Mouse (Mus musculus) ES-E14 (cell line): ENCODE results near the gene Plpp3. TPM values are rescaled to one million over a fixed set of nuclear protein-coding genes. Genes with fewer than 3 reads are reported as not detected.

Source experiments
- DNase-seq: peaks from one replicate; pipeline ENCODE4 v3.0.0-alpha.2; 2013; ENCODE audit warnings: low read depth, low spot score
- H3K27ac ChIP-seq: 2 replicates; pipeline ENCODE4 v1.5.1; 2012; ENCODE audit warnings: low read depth, mild to moderate bottlenecking, low read length, moderate library complexity, mixed read lengths; ENCODE audit not compliant: poor library complexity, insufficient read depth, severe bottlenecking
- H3K36me3 ChIP-seq: 2 replicates; pipeline ENCODE4 v1.6.1; 2012; ENCODE audit warnings: mild to moderate bottlenecking, low read length, moderate library complexity, mixed read lengths; ENCODE audit not compliant: control insufficient read depth, poor library complexity, insufficient read depth, severe bottlenecking
- H3K4me1 ChIP-seq, 2 experiments: fragments of 150-350 bp in 1 of 2; sonication (generic) in 1 of 2; 2 replicates each; pipeline ENCODE4 v1.6.1; 2012; ENCODE audit warnings: low read length in 2 of 2, mild to moderate bottlenecking in 1 of 2, mixed read lengths in 1 of 2; ENCODE audit not compliant: control insufficient read depth in 2 of 2, insufficient read depth in 2 of 2, poor library complexity in 1 of 2
- H3K4me3 ChIP-seq, 2 experiments: fragments of 150-350 bp in 1 of 2; sonication (generic) in 1 of 2; 2 replicates each; pipeline ENCODE4 v1.5.1; 2012; ENCODE audit warnings: low read length in 2 of 2, low read depth in 1 of 2, mild to moderate bottlenecking in 1 of 2, mixed read lengths in 1 of 2; ENCODE audit not compliant: insufficient read depth in 1 of 2, poor library complexity in 1 of 2, severe bottlenecking in 1 of 2
- H3K9ac ChIP-seq: 2 replicates; pipeline ENCODE4 v1.6.1; 2012; ENCODE audit warnings: low read depth, mild to moderate bottlenecking, low read length, mixed read lengths; ENCODE audit not compliant: poor library complexity, insufficient read depth, severe bottlenecking
- H3K9me3 ChIP-seq: fragments of 150-350 bp; sonication (generic); 2 replicates; pipeline ENCODE4 v1.6.1; 2012; ENCODE audit warnings: low read depth, mild to moderate bottlenecking, low read length; ENCODE audit not compliant: control insufficient read depth, insufficient read depth
- CHD2 ChIP-seq: IDR thresholded peaks from 2 replicates; pipeline ENCODE4 v1.6.1; 2014; ENCODE audit warnings: mild to moderate bottlenecking, low read depth, low read length, inconsistent platforms
- HCFC1 ChIP-seq: IDR thresholded peaks from 2 replicates; pipeline ENCODE4 v1.6.1; 2012; ENCODE audit warnings: low read length, inconsistent platforms, borderline replicate concordance; ENCODE audit not compliant: insufficient read depth
- MAFK ChIP-seq: IDR thresholded peaks from 2 replicates; pipeline ENCODE4 v1.6.1; 2014; ENCODE audit warnings: mild to moderate bottlenecking, low read depth, low read length, inconsistent platforms; ENCODE audit not compliant: insufficient read depth
- ZC3H11A ChIP-seq: IDR thresholded peaks from 2 replicates; pipeline ENCODE4 v1.6.1; 2012; ENCODE audit warnings: low read depth, mild to moderate bottlenecking, inconsistent platforms, low read length, borderline replicate concordance
- ZNF384 ChIP-seq: IDR thresholded peaks from 2 replicates; pipeline ENCODE4 v1.6.1; 2012; ENCODE audit warnings: low read depth, low read length, inconsistent platforms
- in situ Hi-C, 2 experiments: fragments of 600-800 bp; cut with MboI; formaldehyde crosslinking; loops; one replicate each; pipeline ENCODE4 v1.15.1; 2025; ENCODE audit warnings: low sequenced_read_pairs in 2 of 2, inconsistent platforms in 1 of 2; ENCODE audit not compliant: unreplicated experiment in 2 of 2
- total RNA-seq: library from RNA; depleted of rRNA; stranded (reverse); fragments of 300-350 nt; gene quantifications from 2 replicates; pipeline ENCODE4 v1.2.3, GENCODE M21; 2012

Gene Plpp3
- total RNA-seq, 1 experiment = 11.8 TPM

- in situ Hi-C loops = no loop called here
- Histone ChIP-seq H3K4me1 (peaks cover 4 to 38% of the 10 kb centered on the region in 2 experiments), H3K27ac (no peak overlapping the region), H3K4me3 (no peak overlapping the region), H3K9me3 (no peaks in the 10 kb centered on the region), H3K36me3 (peaks cover 16% of the 10 kb centered on the region), H3K9ac (no peak overlapping the region)
- DNase-seq = no peak
- TF ChIP-seq ZNF384 = no peak
- TF ChIP-seq ZC3H11A = no peak
- no peak for TF ChIP-seq HCFC1
- no peak for TF ChIP-seq CHD2
These were observed 62.2 kb downstream of the Plpp3 start for GRCm38 (mm10) chr4:105219316-105219715.

- no peak for DNase-seq
- in situ Hi-C loops = no loop called here
- TF ChIP-seq MAFK = no peak
- TF ChIP-seq CHD2 = no peak
- Histone ChIP-seq H3K4me1 (peaks cover 9 to 42% of the 10 kb centered on the region in 2 experiments), H3K36me3 (peaks cover 16% of the 10 kb centered on the region), H3K4me3 (no peak overlapping the region), H3K9me3 (no peaks in the 10 kb centered on the region), H3K9ac (no peak overlapping the region), H3K27ac (no peak overlapping the region)
These were observed 63.7 kb downstream of the Plpp3 start for GRCm38 (mm10) chr4:105220849-105221248.

- no peaks in the 10 kb centered on the region for H3K9me3 ChIP-seq
- no peak for TF ChIP-seq HCFC1
- TF ChIP-seq CHD2 = no peak
- TF ChIP-seq ZC3H11A = no peak
- TF ChIP-seq MAFK = no peak
- TF ChIP-seq ZNF384 = no peak
- H3K4me3 ChIP-seq = no peak overlapping the region
- H3K36me3 ChIP-seq = peaks cover 16% of the 10 kb centered on the region
- in situ Hi-C loops = no loop called here
- peaks cover 9 to 41% of the 10 kb centered on the region in 2 experiments for H3K4me1 ChIP-seq
- H3K9ac ChIP-seq = peak overlapping the region; percentile 6; the same call in 1 of the 2 replicates
- no peak for DNase-seq
- H3K27ac ChIP-seq = no peak overlapping the region; the same call in 1 of the 2 replicates
These were observed 64.2 kb downstream of the Plpp3 start for GRCm38 (mm10) chr4:105221256-105221840.

- peak overlapping the region; percentile 11 to 43; a peak in 3 of 4 replicates for H3K4me3 ChIP-seq
- H3K36me3 ChIP-seq = peaks cover 16% of the 10 kb centered on the region
- TF ChIP-seq ZNF384 = no peak
- TF ChIP-seq ZC3H11A = no peak
- in situ Hi-C loops = no loop called here
- H3K4me1 ChIP-seq = peaks cover 10 to 39% of the 10 kb centered on the region in 2 experiments
- peak overlapping the region; percentile 48; the same call in 1 of the 2 replicates for H3K9ac ChIP-seq
- peak overlapping the region; percentile 92 for H3K27ac ChIP-seq
- DNase-seq = no peak
- H3K9me3 ChIP-seq = no peaks in the 10 kb centered on the region
These were observed 66.2 kb downstream of the Plpp3 start for GRCm38 (mm10) chr4:105223101-105223924.
